Mouse (Mus musculus) kidney, adult 2 months (tissue): ENCODE data around the gene Pld1.

Source experiments
- CTCF ChIP-seq: fragments of 200-500 bp; conservative IDR thresholded peaks from 2 replicates; pipeline ENCODE4 v1.5.1; 2011; ENCODE audit warnings: low read depth, mild to moderate bottlenecking, control low read depth, low read length, moderate library complexity, mixed read lengths; ENCODE audit not compliant: insufficient read depth, insufficient read length
- POLR2A ChIP-seq: fragments of 200-500 bp; IDR thresholded peaks from one replicate; pipeline ENCODE4 v1.6.1; 2011; ENCODE audit warnings: low read depth, low read length, control low read depth

DNA sequence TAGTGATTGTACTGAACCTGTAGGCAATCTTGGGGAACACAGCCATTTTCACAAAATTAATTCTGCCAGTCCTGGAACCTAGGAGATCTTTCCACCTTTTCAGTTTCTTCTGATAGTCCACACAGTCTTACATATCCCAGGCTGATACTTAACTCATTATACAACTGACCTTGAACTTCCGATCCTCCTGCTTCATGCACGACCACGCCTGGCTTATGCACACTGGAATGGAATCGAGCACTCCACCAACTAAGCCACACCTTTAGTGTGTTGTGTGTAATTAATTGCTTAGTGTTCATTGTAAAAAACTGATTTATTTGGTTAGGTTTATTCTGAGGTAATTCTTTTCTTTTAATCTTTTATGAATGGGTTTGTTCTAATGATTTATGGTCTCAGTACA is 122.2 kb downstream of the Pld1 start:
- TF ChIP-seq CTCF (no peak), POLR2A (no peak)
